Mouse (Mus musculus) cerebellum, adult 2 months (tissue): ENCODE results near the gene Dnal4.

Source experiments
- CTCF ChIP-seq: fragments of 200-500 bp; IDR thresholded peaks from 2 replicates; pipeline ENCODE4 v1.5.1; 2011; ENCODE audit warnings: low read depth, mild to moderate bottlenecking, control low read depth, low read length, moderate library complexity, borderline replicate concordance; ENCODE audit not compliant: insufficient read depth
- POLR2A ChIP-seq: fragments of 200-500 bp; IDR thresholded peaks from 2 replicates; pipeline ENCODE4 v1.6.1; 2011; ENCODE audit warnings: low read length, control low read depth, borderline replicate concordance; ENCODE audit not compliant: insufficient read depth

DNA sequence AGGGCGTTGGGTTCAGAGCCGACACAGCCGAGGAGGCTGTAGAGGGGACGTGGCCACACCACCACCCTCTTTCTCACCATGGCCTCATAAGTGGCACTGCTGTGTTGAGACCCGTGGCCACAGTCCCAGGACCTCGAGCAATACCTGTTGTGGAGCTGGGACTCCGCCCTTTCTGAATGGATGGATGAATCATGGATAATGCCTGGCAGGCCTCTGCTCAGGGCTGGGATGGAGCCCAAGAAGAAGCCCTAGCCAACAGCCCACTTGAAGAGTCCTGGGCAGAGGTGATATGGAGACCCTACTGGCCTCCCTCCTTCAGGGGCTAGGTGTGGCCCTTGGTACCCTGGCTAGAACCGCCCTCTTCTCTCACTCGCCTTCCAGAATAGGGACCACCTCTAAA lies 14.6 kb downstream of the Dnal4 start:
- TF ChIP-seq POLR2A = no peak
- no peak for TF ChIP-seq CTCF
